8 mouse cellular contexts compared by ENCODE assay signal in genomic region chr9:107935374-107935773, GRCm38 (mm10). TPM values are rescaled to one million over a fixed set of nuclear protein-coding genes. Genes with fewer than 3 reads are reported as not detected.
A peak's percentile ranks its signal among the peaks of the same experiment; 100 is the strongest.
DNase-seq lines count a peak whose midpoint lies in the region; ATAC-seq and TF ChIP-seq lines count a peak whose summit lies in the region.

Camkv (plus strand) TSS chr9:107935674.

- TF ChIP-seq CTCF in kidney, postnatal 0 days (IDR thresholded peaks at IDR 0.05; ENCODE audit: low read depth) = no peak
- no peak for TF ChIP-seq CTCF in intestine, postnatal 0 days (IDR thresholded peaks at IDR 0.05; ENCODE audit: low read depth)

- H3K27ac ChIP-seq in kidney, postnatal 0 days = no peak within 1 kb of the TSS
- H3K27ac ChIP-seq in embryonic facial prominence, embryonic 13.5 days = no peak within 1 kb of the TSS
- H3K27ac ChIP-seq in intestine, postnatal 0 days (ENCODE audit: low read depth, low read length) = no peak within 1 kb of the TSS
- no peak within 1 kb of the TSS for H3K27ac ChIP-seq in midbrain, embryonic 14.5 days (replicated peaks; ENCODE audit: low read depth, low read length)

- H3K4me1 ChIP-seq in kidney, postnatal 0 days (replicated peaks; ENCODE audit: insufficient read depth, low read length) = 0 out of 2 replicates have a peak, but pooled peaks cover 10% of the 10 kb centered on the region
- peaks cover 24% of the 10 kb centered on the region for H3K4me1 ChIP-seq in embryonic facial prominence, embryonic 13.5 days
- no peaks in the 10 kb centered on the region for H3K4me1 ChIP-seq in intestine, postnatal 0 days (replicated peaks; ENCODE audit: control insufficient read depth, insufficient read depth, low read length)
- H3K4me1 ChIP-seq in midbrain, embryonic 14.5 days (ENCODE audit: control insufficient read depth, insufficient read depth, low read length) = peaks cover 16% of the 10 kb centered on the region; the same call in 1 of the 2 replicates

- peak; percentile 16; the same call in 1 of the 2 replicates for ATAC-seq in kidney, postnatal 0 days (replicated peaks; ENCODE audit: low FRiP score, low read depth)
- ATAC-seq in embryonic facial prominence, embryonic 13.5 days (ENCODE audit: insufficient number of reproducible peaks, insufficient read depth, low FRiP score, low TSS enrichment, low read depth) = no peak
- no peak for ATAC-seq in intestine, postnatal 0 days
- ATAC-seq in midbrain, embryonic 14.5 days (ENCODE audit: low FRiP score, low TSS enrichment) = no peak
- no peak for ATAC-seq in erythroblast, adult 5-6 weeks (replicated peaks; ENCODE audit: low FRiP score, poor library complexity, severe bottlenecking)

- H3K9me3 ChIP-seq in kidney, postnatal 0 days (replicated peaks; ENCODE audit: low read length) = no peaks in the 10 kb centered on the region
- H3K9me3 ChIP-seq in embryonic facial prominence, embryonic 13.5 days = no peaks in the 10 kb centered on the region
- no peaks in the 10 kb centered on the region for H3K9me3 ChIP-seq in intestine, postnatal 0 days (ENCODE audit: control insufficient read depth)
- no peaks in the 10 kb centered on the region for H3K9me3 ChIP-seq in midbrain, embryonic 14.5 days (ENCODE audit: control insufficient read depth, low read length)

- no peaks in the 10 kb centered on the region for H3K27me3 ChIP-seq in kidney, postnatal 0 days (ENCODE audit: insufficient read depth, low read length)
- H3K27me3 ChIP-seq in embryonic facial prominence, embryonic 13.5 days = peaks cover 48% of the 10 kb centered on the region
- H3K27me3 ChIP-seq in intestine, postnatal 0 days (replicated peaks; ENCODE audit: control insufficient read depth, insufficient read depth, low read length) = 0 out of 2 replicates have a peak, but pooled peaks cover 15% of the 10 kb centered on the region
- H3K27me3 ChIP-seq in midbrain, embryonic 14.5 days (ENCODE audit: control insufficient read depth, insufficient read depth, low read length) = no peaks in the 10 kb centered on the region

- peak within 1 kb of the TSS; percentile 38 for H3K4me3 ChIP-seq in kidney, postnatal 0 days (replicated peaks; ENCODE audit: low read depth, low read length)
- peak within 1 kb of the TSS; percentile 59 for H3K4me3 ChIP-seq in embryonic facial prominence, embryonic 13.5 days
- H3K4me3 ChIP-seq in intestine, postnatal 0 days (ENCODE audit: low read depth, low read length) = peak within 1 kb of the TSS; percentile 43
- peak within 1 kb of the TSS; percentile 50 for H3K4me3 ChIP-seq in midbrain, embryonic 14.5 days (replicated peaks; ENCODE audit: low read depth, low read length)

- no peak for DNase-seq in kidney, postnatal 0 days (ENCODE audit: low spot score)
- DNase-seq in kidney, postnatal 36 days = no peak
- DNase-seq in midbrain, embryonic 14.5 days = no peak
- no peak for DNase-seq in Muller cell, postnatal 12 days (ENCODE audit: inconsistent ontology term)
- DNase-seq in gastrocnemius, adult 18-20 months (ENCODE audit: low spot score) = no peak

- peak within 1 kb of the TSS; percentile 53 for H3K9ac ChIP-seq in kidney, postnatal 0 days (ENCODE audit: low read depth, low read length)
- H3K9ac ChIP-seq in embryonic facial prominence, embryonic 13.5 days = peak within 1 kb of the TSS; percentile 75
- peak within 1 kb of the TSS; percentile 50 for H3K9ac ChIP-seq in intestine, postnatal 0 days (ENCODE audit: low read depth, low read length)
- peak within 1 kb of the TSS; percentile 66 for H3K9ac ChIP-seq in midbrain, embryonic 14.5 days (replicated peaks; ENCODE audit: low read length)

- H3K4me2 ChIP-seq in kidney, postnatal 0 days (ENCODE audit: low read length) = peak within 1 kb of the TSS; percentile 87
- H3K4me2 ChIP-seq in embryonic facial prominence, embryonic 13.5 days = peak within 1 kb of the TSS; percentile 97
- peak within 1 kb of the TSS; percentile 87 for H3K4me2 ChIP-seq in intestine, postnatal 0 days (replicated peaks; ENCODE audit: low read depth)
- peak within 1 kb of the TSS; percentile 86 for H3K4me2 ChIP-seq in midbrain, embryonic 14.5 days (ENCODE audit: low read length)

- H3K36me3 ChIP-seq in kidney, postnatal 0 days (ENCODE audit: insufficient read depth, low read length) = no peaks in the 10 kb centered on the region
- H3K36me3 ChIP-seq in embryonic facial prominence, embryonic 13.5 days = no peaks in the 10 kb centered on the region
- no peaks in the 10 kb centered on the region for H3K36me3 ChIP-seq in intestine, postnatal 0 days (ENCODE audit: control insufficient read depth, insufficient read depth)
- no peaks in the 10 kb centered on the region for H3K36me3 ChIP-seq in midbrain, embryonic 14.5 days (ENCODE audit: control insufficient read depth, insufficient read depth, low read length)

- 13% methylated on average over 3 of the region's 3 CpGs for WGBS in kidney, postnatal 0 days
- 13% methylated on average over 3 of the region's 3 CpGs for WGBS in embryonic facial prominence, embryonic 13.5 days
- WGBS in intestine, postnatal 0 days = 39% methylated on average over 3 of the region's 3 CpGs
- WGBS in midbrain, embryonic 14.5 days = 5% methylated on average over 3 of the region's 3 CpGs

RNA-seq across cellular contexts. Expression of gene Camkv, which starts in this region (rescaled TPM):
- 0.95 and 1.3 TPM in 2 replicates for polyA plus RNA-seq in kidney, postnatal 0 days (2015; fragmentation: Nextera tagmentation; extraction: Ambion mirVana)
- polyA plus RNA-seq in embryonic facial prominence, embryonic 13.5 days (2015; fragmentation: Nextera tagmentation; extraction: Ambion mirVana) = 9.1 and 9.7 TPM in 2 replicates
- 0.37 and 0.42 TPM in 2 replicates for polyA plus RNA-seq in intestine, postnatal 0 days (2015; fragmentation: Nextera tagmentation; extraction: Ambion mirVana)
- polyA plus RNA-seq in midbrain, embryonic 14.5 days (2014; fragmentation: Nextera tagmentation; extraction: Ambion mirVana) = 16.7 and 26.1 TPM in 2 replicates
- not detected in 2 replicates for total RNA-seq in erythroblast, adult 5-6 weeks (2015; ENCODE audit: low replicate concordance)
- total RNA-seq in erythroblast, adult 5-6 weeks (2017; ENCODE audit: low replicate concordance) = not detected in 2 replicates
- total RNA-seq in gastrocnemius, adult 18-20 months (2021) = under 1 TPM; 0.26 to 0.34 TPM
